Mouse (Mus musculus): Measurements from ENCODE around the gene Ppp6r3. TPM values are rescaled to one million over a fixed set of nuclear protein-coding genes. Genes with fewer than 3 reads are reported as not detected.

Ppp6r3 gene
- polyA plus RNA-seq, 1 experiment from 2014 or later = 67.7 TPM

GRCm38 (mm10) chr19:3449248-3449647, 126.3 kb downstream of the Ppp6r3 start:
- Histone ChIP-seq H3K27ac (ENCODE audit: low read length) (no peak overlapping the region), H3K36me3 (ENCODE audit: insufficient read depth, low read length) (peaks cover 9% of the 10 kb centered on the region; the same call in 1 of the 2 replicates), H3K9me3 (ENCODE audit: low read length) (no peaks in the 10 kb centered on the region; the same call in 1 of the 2 replicates), H3K27me3 (ENCODE audit: insufficient read depth, low read length) (no peaks in the 10 kb centered on the region), H3K4me3 (ENCODE audit: low read length) (no peak overlapping the region), H3K4me2 (replicated peaks; ENCODE audit: low read depth, low read length) (no peak overlapping the region), H3K4me1 (ENCODE audit: insufficient read depth, low read length) (no peaks in the 10 kb centered on the region), H3K9ac (replicated peaks; ENCODE audit: low read length) (no peak overlapping the region)
- 68% methylated on average over 3 of the region's 3 CpGs for WGBS
- ATAC-seq (ENCODE audit: low FRiP score, low TSS enrichment) = no peak

- Histone ChIP-seq H3K4me2 (replicated peaks; ENCODE audit: low read depth, low read length) (no peak overlapping the region), H3K4me1 (ENCODE audit: insufficient read depth, low read length) (no peaks in the 10 kb centered on the region), H3K27me3 (ENCODE audit: insufficient read depth, low read length) (no peaks in the 10 kb centered on the region), H3K9ac (replicated peaks; ENCODE audit: low read length) (no peak overlapping the region), H3K4me3 (ENCODE audit: low read length) (no peak overlapping the region), H3K9me3 (ENCODE audit: low read length) (no peaks in the 10 kb centered on the region; the same call in 1 of the 2 replicates), H3K27ac (ENCODE audit: low read length) (no peak overlapping the region), H3K36me3 (ENCODE audit: insufficient read depth, low read length) (no peaks in the 10 kb centered on the region)
- ATAC-seq (ENCODE audit: low FRiP score, low TSS enrichment) = no peak
- 81% methylated on average over 3 of the region's 3 CpGs for WGBS
These were observed 128.2 kb downstream of the Ppp6r3 start for GRCm38 (mm10) chr19:3447348-3447747.

GRCm38 (mm10) chr19:3441092-3441491, 134.5 kb downstream of the Ppp6r3 start:
- H3K9me3 ChIP-seq (ENCODE audit: low read length) = no peaks in the 10 kb centered on the region
- no peak overlapping the region for H3K9ac ChIP-seq (replicated peaks; ENCODE audit: low read length)
- no peak overlapping the region for H3K4me2 ChIP-seq (replicated peaks; ENCODE audit: low read depth, low read length)
- H3K36me3 ChIP-seq (ENCODE audit: insufficient read depth, low read length) = no peaks in the 10 kb centered on the region
- H3K4me1 ChIP-seq (ENCODE audit: insufficient read depth, low read length) = no peaks in the 10 kb centered on the region
- ATAC-seq (ENCODE audit: low FRiP score, low TSS enrichment) = no peak
- H3K4me3 ChIP-seq (ENCODE audit: low read length) = no peak overlapping the region
- H3K27ac ChIP-seq (ENCODE audit: low read length) = no peak overlapping the region
- 24% methylated on average over 10 of the region's 10 CpGs for WGBS
- H3K27me3 ChIP-seq (ENCODE audit: insufficient read depth, low read length) = no peaks in the 10 kb centered on the region

GRCm38 (mm10) chr19:3440667-3441066, 134.9 kb downstream of the Ppp6r3 start:
- H3K9ac ChIP-seq (replicated peaks; ENCODE audit: low read length) = no peak overlapping the region
- no peaks in the 10 kb centered on the region for H3K4me1 ChIP-seq (ENCODE audit: insufficient read depth, low read length)
- WGBS = 46% methylated on average over 5 of the region's 5 CpGs
- no peak overlapping the region for H3K27ac ChIP-seq (ENCODE audit: low read length)
- no peak overlapping the region for H3K4me2 ChIP-seq (replicated peaks; ENCODE audit: low read depth, low read length)
- no peaks in the 10 kb centered on the region for H3K9me3 ChIP-seq (ENCODE audit: low read length)
- H3K36me3 ChIP-seq (ENCODE audit: insufficient read depth, low read length) = no peaks in the 10 kb centered on the region
- H3K27me3 ChIP-seq (ENCODE audit: insufficient read depth, low read length) = no peaks in the 10 kb centered on the region
- H3K4me3 ChIP-seq (ENCODE audit: low read length) = no peak overlapping the region
- no peak for ATAC-seq (ENCODE audit: low FRiP score, low TSS enrichment)

GRCm38 (mm10) chr19:3437980-3438379, 137.6 kb downstream of the Ppp6r3 start:
- Histone ChIP-seq H3K4me2 (replicated peaks; ENCODE audit: low read depth, low read length) (no peak overlapping the region), H3K4me1 (ENCODE audit: insufficient read depth, low read length) (no peaks in the 10 kb centered on the region), H3K27ac (ENCODE audit: low read length) (no peak overlapping the region), H3K9ac (replicated peaks; ENCODE audit: low read length) (no peak overlapping the region), H3K27me3 (ENCODE audit: insufficient read depth, low read length) (no peaks in the 10 kb centered on the region), H3K36me3 (ENCODE audit: insufficient read depth, low read length) (no peaks in the 10 kb centered on the region), H3K9me3 (ENCODE audit: low read length) (no peaks in the 10 kb centered on the region), H3K4me3 (ENCODE audit: low read length) (no peak overlapping the region)
- ATAC-seq (ENCODE audit: low FRiP score, low TSS enrichment) = no peak
- WGBS = 70% methylated on average over 5 of the region's 5 CpGs

GRCm38 (mm10) chr19:3436840-3437239, 138.7 kb downstream of the Ppp6r3 start:
- Histone ChIP-seq H3K4me3 (ENCODE audit: low read length) (no peak overlapping the region), H3K9ac (replicated peaks; ENCODE audit: low read length) (no peak overlapping the region), H3K4me2 (replicated peaks; ENCODE audit: low read depth, low read length) (no peak overlapping the region), H3K36me3 (ENCODE audit: insufficient read depth, low read length) (no peaks in the 10 kb centered on the region), H3K4me1 (ENCODE audit: insufficient read depth, low read length) (no peaks in the 10 kb centered on the region), H3K9me3 (ENCODE audit: low read length) (no peaks in the 10 kb centered on the region), H3K27me3 (ENCODE audit: insufficient read depth, low read length) (no peaks in the 10 kb centered on the region), H3K27ac (ENCODE audit: low read length) (no peak overlapping the region)
- 63% methylated on average over 9 of the region's 9 CpGs for WGBS
- ATAC-seq (ENCODE audit: low FRiP score, low TSS enrichment) = no peak

GRCm38 (mm10) chr19:3435824-3436223, 139.7 kb downstream of the Ppp6r3 start:
- H3K36me3 ChIP-seq (ENCODE audit: insufficient read depth, low read length) = no peaks in the 10 kb centered on the region
- H3K9ac ChIP-seq (replicated peaks; ENCODE audit: low read length) = no peak overlapping the region
- H3K27me3 ChIP-seq (ENCODE audit: insufficient read depth, low read length) = no peaks in the 10 kb centered on the region
- H3K4me3 ChIP-seq (ENCODE audit: low read length) = no peak overlapping the region
- H3K4me2 ChIP-seq (replicated peaks; ENCODE audit: low read depth, low read length) = no peak overlapping the region
- ATAC-seq (ENCODE audit: low FRiP score, low TSS enrichment) = no peak
- no peaks in the 10 kb centered on the region for H3K9me3 ChIP-seq (ENCODE audit: low read length)
- no peak overlapping the region for H3K27ac ChIP-seq (ENCODE audit: low read length)
- H3K4me1 ChIP-seq (ENCODE audit: insufficient read depth, low read length) = no peaks in the 10 kb centered on the region
- 70% methylated on average over 3 of the region's 3 CpGs for WGBS

- no peak overlapping the region for H3K27ac ChIP-seq (ENCODE audit: low read length)
- no peaks in the 10 kb centered on the region for H3K27me3 ChIP-seq (ENCODE audit: insufficient read depth, low read length)
- no peak overlapping the region for H3K9ac ChIP-seq (replicated peaks; ENCODE audit: low read length)
- WGBS = 52% methylated on average over 4 of the region's 4 CpGs
- H3K9me3 ChIP-seq (ENCODE audit: low read length) = no peaks in the 10 kb centered on the region
- no peak overlapping the region for H3K4me3 ChIP-seq (ENCODE audit: low read length)
- H3K36me3 ChIP-seq (ENCODE audit: insufficient read depth, low read length) = no peaks in the 10 kb centered on the region
- ATAC-seq (ENCODE audit: low FRiP score, low TSS enrichment) = no peak
- no peak overlapping the region for H3K4me2 ChIP-seq (replicated peaks; ENCODE audit: low read depth, low read length)
- H3K4me1 ChIP-seq (ENCODE audit: insufficient read depth, low read length) = no peaks in the 10 kb centered on the region
These were observed 140.9 kb downstream of the Ppp6r3 start for GRCm38 (mm10) chr19:3434641-3435040.

GRCm38 (mm10) chr19:3434124-3434523, 141.4 kb downstream of the Ppp6r3 start:
- H3K36me3 ChIP-seq (ENCODE audit: insufficient read depth, low read length) = no peaks in the 10 kb centered on the region
- no peak overlapping the region for H3K9ac ChIP-seq (replicated peaks; ENCODE audit: low read length)
- no peaks in the 10 kb centered on the region for H3K9me3 ChIP-seq (ENCODE audit: low read length)
- 29% methylated on average over 4 of the region's 4 CpGs for WGBS
- no peak for ATAC-seq (ENCODE audit: low FRiP score, low TSS enrichment)
- no peaks in the 10 kb centered on the region for H3K27me3 ChIP-seq (ENCODE audit: insufficient read depth, low read length)
- H3K4me1 ChIP-seq (ENCODE audit: insufficient read depth, low read length) = no peaks in the 10 kb centered on the region
- no peak overlapping the region for H3K4me2 ChIP-seq (replicated peaks; ENCODE audit: low read depth, low read length)
- H3K27ac ChIP-seq (ENCODE audit: low read length) = no peak overlapping the region
- H3K4me3 ChIP-seq (ENCODE audit: low read length) = no peak overlapping the region

GRCm38 (mm10) chr19:3431969-3432368, 143.6 kb downstream of the Ppp6r3 start:
- WGBS = 96% methylated on average over 2 of the region's 2 CpGs

More at GRCm38 (mm10) chr19:3431969-3432368, 143.6 kb downstream of the Ppp6r3 start:
- Histone ChIP-seq H3K4me3 (ENCODE audit: low read length) (no peak overlapping the region), H3K27me3 (ENCODE audit: insufficient read depth, low read length) (no peaks in the 10 kb centered on the region), H3K9ac (replicated peaks; ENCODE audit: low read length) (no peak overlapping the region), H3K4me1 (ENCODE audit: insufficient read depth, low read length) (no peaks in the 10 kb centered on the region), H3K9me3 (ENCODE audit: low read length) (no peaks in the 10 kb centered on the region), H3K27ac (ENCODE audit: low read length) (no peak overlapping the region), H3K4me2 (replicated peaks; ENCODE audit: low read depth, low read length) (no peak overlapping the region), H3K36me3 (ENCODE audit: insufficient read depth, low read length) (no peaks in the 10 kb centered on the region)
- no peak for ATAC-seq (ENCODE audit: low FRiP score, low TSS enrichment)
